ENCODE assay signal across 23 mouse cellular contexts in genomic region chr15:18556457-18556856, GRCm38 (mm10).
"Had no signal": no experiment of that assay in that cellular context is flagged by ENCODE, and none has a peak within 500 bp of the region (broad histone marks: within the 10 kb centered on the region; RNA-seq: fewer than 3 reads in every experiment).

No protein-coding gene starts in this region.

- H3K27me3 ChIP-seq: limb, embryonic 12.5 days; limb, embryonic 15.5 days; megakaryocyte, embryonic 14.5 days; midbrain, embryonic 13.5 days; stomach, embryonic 15.5 days had no signal

- H3K4me1 ChIP-seq: limb, embryonic 12.5 days; limb, embryonic 15.5 days; megakaryocyte, embryonic 14.5 days; midbrain, embryonic 10.5 days; midbrain, embryonic 13.5 days; stomach, embryonic 15.5 days had no signal

- H3K4me2 ChIP-seq: limb, embryonic 12.5 days; limb, embryonic 15.5 days; liver, embryonic 11.5 days; lung, embryonic 14.5 days; midbrain, embryonic 13.5 days; stomach, embryonic 15.5 days had no signal

- ATAC-seq: liver, postnatal 0 days; midbrain, embryonic 13.5 days; midbrain, embryonic 16.5 days had no signal

- H3K4me3 ChIP-seq: limb, embryonic 12.5 days; limb, embryonic 15.5 days; megakaryocyte, embryonic 14.5 days; midbrain, embryonic 10.5 days; midbrain, embryonic 13.5 days; myocyte; stomach, embryonic 15.5 days had no signal

- H3K36me3 ChIP-seq: limb, embryonic 12.5 days; limb, embryonic 15.5 days; midbrain, embryonic 10.5 days; midbrain, embryonic 13.5 days; stomach, embryonic 15.5 days had no signal

- H3K9me3 ChIP-seq: limb, embryonic 12.5 days; limb, embryonic 15.5 days; megakaryocyte, embryonic 14.5 days; midbrain, embryonic 10.5 days; midbrain, embryonic 13.5 days; stomach, embryonic 15.5 days had no signal

- DNase-seq: kidney, adult 18-20 months; kidney, adult 9 months; kidney, postnatal 14 days; kidney, postnatal 4 days; left cerebral cortex, postnatal 4 days; liver, postnatal 0 days; lung, embryonic 14.5 days; lung, postnatal 10 days; lung, postnatal 36 days; retina, postnatal 1 day; right cerebral cortex, postnatal 25 days; spleen, adult 18-20 months; thymus, postnatal 25 days had no signal

- H3K27ac ChIP-seq: limb, embryonic 12.5 days; limb, embryonic 15.5 days; liver, embryonic 14.5 days; midbrain, embryonic 10.5 days; midbrain, embryonic 13.5 days; stomach, embryonic 15.5 days had no signal

- H3K9ac ChIP-seq: limb, embryonic 12.5 days; limb, embryonic 15.5 days; liver, embryonic 14.5 days; liver, postnatal 0 days; lung, embryonic 14.5 days; midbrain, embryonic 13.5 days; stomach, embryonic 15.5 days had no signal
